Mouse (Mus musculus): ENCODE measurements around the gene Rnf166.

DNA sequence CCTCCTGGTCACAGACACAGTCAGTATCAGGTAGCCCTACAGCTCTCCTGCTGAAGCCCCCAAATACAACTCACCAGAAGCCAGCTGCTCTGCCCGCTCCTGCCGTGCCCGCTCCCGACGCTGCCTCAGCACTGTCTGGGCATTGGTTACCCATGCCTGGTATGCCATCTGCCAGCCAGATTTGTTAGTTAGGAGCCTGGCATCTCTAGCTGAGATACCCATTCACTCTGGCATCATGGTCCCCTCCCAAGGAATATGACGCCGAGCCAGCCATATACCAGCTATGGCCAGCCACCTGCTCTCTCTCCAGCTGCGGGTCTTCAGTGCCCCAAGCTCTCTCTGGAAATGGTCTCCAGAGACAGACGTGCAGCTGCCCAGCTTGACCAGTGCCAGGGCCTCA, 12.5 kb upstream of the Rnf166 start:
- TF ChIP-seq POLR2A (IDR thresholded peaks at IDR 0.05; ENCODE audit: insufficient read length, low read depth) (no peak), MYOD1 (IDR thresholded peaks at IDR 0.05; ENCODE audit: control insufficient read depth in 1 of 3, insufficient read length in 2 of 3, low read depth in 2 of 3) (no peak), E2F4 (IDR thresholded peaks at IDR 0.05; ENCODE audit: insufficient read depth) (no peak), USF1 (IDR thresholded peaks at IDR 0.05; ENCODE audit: low read depth) (no peak), TCF12 (IDR thresholded peaks at IDR 0.05; ENCODE audit: insufficient read depth, poor library complexity, severe bottlenecking) (no peak)

Measured in myocyte (in vitro differentiated cells).